In genomic region chr19:46382275-46382674, GRCm38 (mm10) we compare ENCODE assay signal across 19 mouse cellular contexts. TPM values are rescaled to one million over a fixed set of nuclear protein-coding genes. Genes with fewer than 3 reads are reported as not detected.
A peak's percentile ranks its signal among the peaks of the same experiment; 100 is the strongest.
DNase-seq lines count a peak whose midpoint lies in the region; ATAC-seq and TF ChIP-seq lines count a peak whose summit lies in the region.
"Had no signal": no experiment of that assay in that cellular context is flagged by ENCODE, and none has a peak within 500 bp of the region (broad histone marks: within the 10 kb centered on the region; RNA-seq: fewer than 3 reads in every experiment).

No protein-coding gene starts in this region.

- peak; percentile 59 for DNase-seq in kidney, adult 2 months
- DNase-seq in kidney, postnatal 0 days (ENCODE audit: low spot score) = no peak
- DNase-seq in kidney, postnatal 25 days = peak; percentile 52 to 85
- DNase-seq in hindbrain, embryonic 14.5 days (ENCODE audit: low spot score) = no peak
- DNase-seq in midbrain, postnatal 0 days (ENCODE audit: low spot score) = no peak
- DNase-seq: adrenal gland, adult 2 months; adrenal gland, postnatal 25 days; cerebellum, adult 18-20 months; cerebellum, adult 9-11 months; cerebellum, postnatal 36 days; gastrocnemius, postnatal 14 days; heart, adult 2 months; heart, postnatal 14 days had no signal

- TF ChIP-seq POLR2A in kidney, adult 2 months (IDR thresholded peaks at IDR 0.05; ENCODE audit: low read depth, low read length) = no peak

- H3K4me2 ChIP-seq in kidney, embryonic 15.5 days = no peak overlapping the region
- H3K4me2 ChIP-seq in kidney, postnatal 0 days (ENCODE audit: low read length) = no peak overlapping the region
- H3K4me2 ChIP-seq in hindbrain, embryonic 14.5 days (replicated peaks) = no peak overlapping the region
- H3K4me2 ChIP-seq in midbrain, postnatal 0 days (ENCODE audit: low read depth, low read length, poor library complexity, severe bottlenecking) = no peak overlapping the region
- H3K4me2 ChIP-seq: embryonic facial prominence, embryonic 13.5 days; forebrain, embryonic 12.5 days; heart, embryonic 11.5 days; heart, embryonic 15.5 days had no signal

- ATAC-seq in kidney, embryonic 15.5 days (replicated peaks; ENCODE audit: low FRiP score) = no peak
- peak; percentile 72 for ATAC-seq in kidney, postnatal 0 days (replicated peaks; ENCODE audit: low FRiP score, low read depth)
- ATAC-seq in hindbrain, embryonic 14.5 days (ENCODE audit: low FRiP score) = no peak
- ATAC-seq in midbrain, postnatal 0 days (ENCODE audit: low FRiP score) = no peak
- ATAC-seq: forebrain, embryonic 16.5 days had no signal

- H3K27ac ChIP-seq in kidney, adult 2 months (ENCODE audit: insufficient read depth, low read depth, low read length) = no peak overlapping the region; the same call in 1 of the 2 replicates
- H3K27ac ChIP-seq in kidney, embryonic 15.5 days = no peak overlapping the region
- no peak overlapping the region for H3K27ac ChIP-seq in kidney, postnatal 0 days
- no peak overlapping the region for H3K27ac ChIP-seq in hindbrain, embryonic 14.5 days
- no peak overlapping the region for H3K27ac ChIP-seq in midbrain, postnatal 0 days (ENCODE audit: low read depth, low read length)
- H3K27ac ChIP-seq: embryonic facial prominence, embryonic 13.5 days; forebrain, embryonic 12.5 days; heart, adult 2 months; heart, embryonic 15.5 days had no signal

- H3K9ac ChIP-seq in kidney, embryonic 15.5 days = no peak overlapping the region
- no peak overlapping the region for H3K9ac ChIP-seq in kidney, postnatal 0 days (ENCODE audit: low read depth, low read length)
- H3K9ac ChIP-seq in hindbrain, embryonic 14.5 days = no peak overlapping the region
- H3K9ac ChIP-seq in midbrain, postnatal 0 days (replicated peaks; ENCODE audit: low read length, poor library complexity, severe bottlenecking) = no peak overlapping the region
- H3K9ac ChIP-seq: embryonic facial prominence, embryonic 13.5 days; forebrain, embryonic 12.5 days; heart, embryonic 15.5 days had no signal

- no peaks in the 10 kb centered on the region for H3K4me1 ChIP-seq in kidney, adult 2 months (ENCODE audit: control insufficient read depth, insufficient read depth, low read length)
- no peaks in the 10 kb centered on the region for H3K4me1 ChIP-seq in kidney, embryonic 15.5 days
- no peaks in the 10 kb centered on the region for H3K4me1 ChIP-seq in kidney, postnatal 0 days (replicated peaks; ENCODE audit: insufficient read depth, low read length)
- no peaks in the 10 kb centered on the region for H3K4me1 ChIP-seq in hindbrain, embryonic 14.5 days (replicated peaks; ENCODE audit: control insufficient read depth, insufficient read depth, low read length)
- H3K4me1 ChIP-seq in midbrain, postnatal 0 days (ENCODE audit: insufficient read depth, low read length) = no peaks in the 10 kb centered on the region
- H3K4me1 ChIP-seq: embryonic facial prominence, embryonic 13.5 days; forebrain, embryonic 12.5 days; heart, embryonic 15.5 days had no signal

- H3K9me3 ChIP-seq in kidney, embryonic 15.5 days (replicated peaks) = no peaks in the 10 kb centered on the region
- no peaks in the 10 kb centered on the region for H3K9me3 ChIP-seq in kidney, postnatal 0 days (replicated peaks; ENCODE audit: low read length)
- no peaks in the 10 kb centered on the region for H3K9me3 ChIP-seq in hindbrain, embryonic 14.5 days (ENCODE audit: control insufficient read depth, low read length)
- no peaks in the 10 kb centered on the region for H3K9me3 ChIP-seq in midbrain, postnatal 0 days (ENCODE audit: low read length)
- H3K9me3 ChIP-seq: embryonic facial prominence, embryonic 13.5 days; forebrain, embryonic 12.5 days; heart, embryonic 15.5 days had no signal

- no peaks in the 10 kb centered on the region for H3K27me3 ChIP-seq in kidney, adult 2 months (replicated peaks; ENCODE audit: control insufficient read depth, insufficient read depth, low read length)
- no peaks in the 10 kb centered on the region for H3K27me3 ChIP-seq in kidney, embryonic 15.5 days
- no peaks in the 10 kb centered on the region for H3K27me3 ChIP-seq in kidney, postnatal 0 days (ENCODE audit: insufficient read depth, low read length)
- no peaks in the 10 kb centered on the region for H3K27me3 ChIP-seq in hindbrain, embryonic 14.5 days (ENCODE audit: control insufficient read depth, insufficient read depth, low read length)
- no peaks in the 10 kb centered on the region for H3K27me3 ChIP-seq in midbrain, postnatal 0 days (ENCODE audit: insufficient read depth, low read length)
- H3K27me3 ChIP-seq: embryonic facial prominence, embryonic 13.5 days; forebrain, embryonic 12.5 days; heart, embryonic 15.5 days had no signal

- WGBS in kidney, adult 2 months = 61% methylated on average over 9 of the region's 9 CpGs
- WGBS in kidney, embryonic 15.5 days = 87% methylated on average over 9 of the region's 9 CpGs
- WGBS in kidney, postnatal 0 days = 85% methylated on average over 9 of the region's 9 CpGs
- 88% methylated on average over 9 of the region's 9 CpGs for WGBS in hindbrain, embryonic 14.5 days
- WGBS in midbrain, postnatal 0 days = 91% methylated on average over 9 of the region's 9 CpGs

- no peak for TF ChIP-seq CTCF in kidney, adult 2 months (conservative IDR thresholded peaks at IDR 0.05; ENCODE audit: insufficient read depth, insufficient read length, low read depth, low read length)
- TF ChIP-seq CTCF in kidney, postnatal 0 days (IDR thresholded peaks at IDR 0.05; ENCODE audit: low read depth) = no peak
- no peak for TF ChIP-seq CTCF in midbrain, postnatal 0 days (IDR thresholded peaks at IDR 0.05)

- no peak overlapping the region for H3K4me3 ChIP-seq in kidney, adult 2 months (ENCODE audit: insufficient read depth, low read depth, low read length)
- no peak overlapping the region for H3K4me3 ChIP-seq in kidney, embryonic 15.5 days (replicated peaks)
- no peak overlapping the region for H3K4me3 ChIP-seq in kidney, postnatal 0 days (replicated peaks; ENCODE audit: low read depth, low read length)
- H3K4me3 ChIP-seq in hindbrain, embryonic 14.5 days (replicated peaks; ENCODE audit: low read length) = no peak overlapping the region
- H3K4me3 ChIP-seq in midbrain, postnatal 0 days (ENCODE audit: low read depth, low read length) = no peak overlapping the region
- H3K4me3 ChIP-seq: embryonic facial prominence, embryonic 13.5 days; forebrain, embryonic 12.5 days; heart, adult 2 months; heart, embryonic 15.5 days had no signal

- H3K36me3 ChIP-seq in kidney, adult 2 months (ENCODE audit: control insufficient read depth, insufficient read depth, low read length) = peaks cover 15% of the 10 kb centered on the region; the same call in 1 of the 2 replicates
- H3K36me3 ChIP-seq in kidney, embryonic 15.5 days = peaks cover 94% of the 10 kb centered on the region
- H3K36me3 ChIP-seq in kidney, postnatal 0 days (ENCODE audit: insufficient read depth, low read length) = peaks cover 86% of the 10 kb centered on the region
- H3K36me3 ChIP-seq in hindbrain, embryonic 14.5 days (replicated peaks; ENCODE audit: control insufficient read depth, insufficient read depth) = peaks cover 94% of the 10 kb centered on the region
- peaks cover 79% of the 10 kb centered on the region for H3K36me3 ChIP-seq in midbrain, postnatal 0 days (ENCODE audit: insufficient read depth, low read length)

RNA-seq across cellular contexts. Expression of gene Actr1a, which starts 13.3 kb away (rescaled TPM):
- polyA plus RNA-seq in kidney, adult 2 months (2012; rRNA removed) = 73.8 and 80.4 TPM in 2 replicates
- 122 and 136 TPM in 2 replicates for polyA plus RNA-seq in kidney, embryonic 15.5 days (2015; fragmentation: Nextera tagmentation; extraction: Ambion mirVana)
- polyA plus RNA-seq in kidney, postnatal 0 days (2015; fragmentation: Nextera tagmentation; extraction: Ambion mirVana) = 100.0 and 111 TPM in 2 replicates
- 327 and 382 TPM in 2 replicates for polyA plus RNA-seq in hindbrain, embryonic 14.5 days (2014; fragmentation: Nextera tagmentation; extraction: Ambion mirVana)
- total RNA-seq in midbrain, postnatal 0 days (2014; rRNA removed) = 356 and 359 TPM in 2 replicates
- 327 and 343 TPM in 2 replicates for polyA plus RNA-seq in midbrain, postnatal 0 days (2015; fragmentation: Nextera tagmentation; extraction: Ambion mirVana)

RNA-seq across cellular contexts. Expression of gene Sufu, which starts 14.4 kb away (rescaled TPM):
- polyA plus RNA-seq in kidney, adult 2 months (2012; rRNA removed) = 38.2 and 39.7 TPM in 2 replicates
- polyA plus RNA-seq in kidney, embryonic 15.5 days (2015; fragmentation: Nextera tagmentation; extraction: Ambion mirVana) = 42.3 and 46.5 TPM in 2 replicates
- polyA plus RNA-seq in kidney, postnatal 0 days (2015; fragmentation: Nextera tagmentation; extraction: Ambion mirVana) = 30.6 and 33.0 TPM in 2 replicates
- polyA plus RNA-seq in hindbrain, embryonic 14.5 days (2014; fragmentation: Nextera tagmentation; extraction: Ambion mirVana) = 23.0 and 24.1 TPM in 2 replicates
- total RNA-seq in midbrain, postnatal 0 days (2014; rRNA removed) = 11.5 and 14.4 TPM in 2 replicates
- polyA plus RNA-seq in midbrain, postnatal 0 days (2015; fragmentation: Nextera tagmentation; extraction: Ambion mirVana) = 13.2 and 14.5 TPM in 2 replicates

RNA-seq across cellular contexts. Expression of gene 2310034G01Rik, which starts 32.2 kb away (rescaled TPM):
- 1.5 and 1.6 TPM in 2 replicates for polyA plus RNA-seq in kidney, adult 2 months (2012; rRNA removed)
- 2.0 and 2.6 TPM in 2 replicates for polyA plus RNA-seq in kidney, embryonic 15.5 days (2015; fragmentation: Nextera tagmentation; extraction: Ambion mirVana)
- polyA plus RNA-seq in kidney, postnatal 0 days (2015; fragmentation: Nextera tagmentation; extraction: Ambion mirVana) = 3.5 and 4.0 TPM in 2 replicates
- polyA plus RNA-seq in hindbrain, embryonic 14.5 days (2014; fragmentation: Nextera tagmentation; extraction: Ambion mirVana) = 2.5 and 2.8 TPM in 2 replicates
- total RNA-seq in midbrain, postnatal 0 days (2014; rRNA removed) = 2.0 and 3.8 TPM in 2 replicates
- polyA plus RNA-seq in midbrain, postnatal 0 days (2015; fragmentation: Nextera tagmentation; extraction: Ambion mirVana) = 2.0 and 2.2 TPM in 2 replicates

RNA-seq across cellular contexts. Expression of gene Mfsd13a, which starts 41.4 kb away (rescaled TPM):
- 34.7 and 43.8 TPM in 2 replicates for polyA plus RNA-seq in kidney, adult 2 months (2012; rRNA removed)
- polyA plus RNA-seq in kidney, embryonic 15.5 days (2015; fragmentation: Nextera tagmentation; extraction: Ambion mirVana) = 12.5 and 15.0 TPM in 2 replicates
- 12.0 and 14.0 TPM in 2 replicates for polyA plus RNA-seq in kidney, postnatal 0 days (2015; fragmentation: Nextera tagmentation; extraction: Ambion mirVana)
- polyA plus RNA-seq in hindbrain, embryonic 14.5 days (2014; fragmentation: Nextera tagmentation; extraction: Ambion mirVana) = 9.9 and 10.0 TPM in 2 replicates
- total RNA-seq in midbrain, postnatal 0 days (2014; rRNA removed) = 7.2 and 19.2 TPM in 2 replicates
- polyA plus RNA-seq in midbrain, postnatal 0 days (2015; fragmentation: Nextera tagmentation; extraction: Ambion mirVana) = 10.6 and 11.4 TPM in 2 replicates

RNA-seq across cellular contexts. Expression of gene Cuedc2, which starts 43.8 kb away (rescaled TPM):
- 69.8 and 72.0 TPM in 2 replicates for polyA plus RNA-seq in kidney, adult 2 months (2012; rRNA removed)
- 158 and 177 TPM in 2 replicates for polyA plus RNA-seq in kidney, embryonic 15.5 days (2015; fragmentation: Nextera tagmentation; extraction: Ambion mirVana)
- polyA plus RNA-seq in kidney, postnatal 0 days (2015; fragmentation: Nextera tagmentation; extraction: Ambion mirVana) = 167 and 173 TPM in 2 replicates
- polyA plus RNA-seq in hindbrain, embryonic 14.5 days (2014; fragmentation: Nextera tagmentation; extraction: Ambion mirVana) = 318 and 321 TPM in 2 replicates
- 157 and 177 TPM in 2 replicates for total RNA-seq in midbrain, postnatal 0 days (2014; rRNA removed)
- 314 and 337 TPM in 2 replicates for polyA plus RNA-seq in midbrain, postnatal 0 days (2015; fragmentation: Nextera tagmentation; extraction: Ambion mirVana)

Comparison
In these comparisons a context has a peak if more than half of its experiments do, and no peak if none do; other contexts are left out.
1. DNase-seq: peak in kidney, adult 2 months (single experiment) and kidney, postnatal 25 days (2 of 2); none in kidney, postnatal 0 days (single experiment), hindbrain, embryonic 14.5 days (single experiment) and midbrain, postnatal 0 days (single experiment).